Mouse (Mus musculus) embryonic facial prominence, embryonic 11.5 days (tissue): Measurements from ENCODE around the gene Esyt3. TPM values are rescaled to one million over a fixed set of nuclear protein-coding genes. Genes with fewer than 3 reads are reported as not detected.

Source experiments
- ATAC-seq: fragments of 200-750 bp; cut with Nextera tagmentation; replicated peaks from 2 replicates; pipeline ENCODE4 v1.8.0; 2017; ENCODE audit warnings: low read depth; ENCODE audit not compliant: insufficient number of reproducible peaks, low FRiP score, low TSS enrichment
- DNase-seq: peaks from one replicate; pipeline ENCODE4 v3.0.0-alpha.2; 2015; ENCODE audit warnings: low spot score
- H3K27ac ChIP-seq: fragments of 300-500 bp; sonication (generic); replicated peaks from 2 replicates; pipeline ENCODE4 v1.5.1; 2014; ENCODE audit warnings: mild to moderate bottlenecking, low read depth, low read length, control low read depth
- H3K27me3 ChIP-seq: fragments of 300-500 bp; sonication (generic); 2 replicates; pipeline ENCODE4 v1.6.1; 2014; ENCODE audit warnings: mild to moderate bottlenecking, low read length, moderate library complexity, mixed read lengths; ENCODE audit not compliant: control insufficient read depth, insufficient read depth
- H3K36me3 ChIP-seq: fragments of 300-500 bp; sonication (generic); replicated peaks from 2 replicates; pipeline ENCODE4 v1.6.1; 2014; ENCODE audit warnings: low read depth, mild to moderate bottlenecking, low read length, moderate library complexity, mixed read lengths; ENCODE audit not compliant: control insufficient read depth, insufficient read depth
- H3K4me1 ChIP-seq: fragments of 300-500 bp; sonication (generic); 2 replicates; pipeline ENCODE4 v1.6.1; 2014; ENCODE audit warnings: low read length, mixed read lengths; ENCODE audit not compliant: control insufficient read depth, insufficient read depth
- H3K4me2 ChIP-seq: fragments of 300-500 bp; sonication (generic); 2 replicates; pipeline ENCODE4 v1.6.1; 2014; ENCODE audit warnings: low read depth, mild to moderate bottlenecking, control low read depth, low read length, moderate library complexity
- H3K4me3 ChIP-seq: fragments of 300-500 bp; sonication (generic); 2 replicates; pipeline ENCODE4 v1.5.1; 2014; ENCODE audit warnings: low read depth, low read length, control low read depth
- H3K9ac ChIP-seq: fragments of 300-500 bp; sonication (generic); replicated peaks from 2 replicates; pipeline ENCODE4 v1.6.1; 2014; ENCODE audit warnings: mild to moderate bottlenecking, control low read depth, low read length
- H3K9me3 ChIP-seq: fragments of 300-500 bp; sonication (generic); replicated peaks from 2 replicates; pipeline ENCODE4 v1.6.1; 2016; ENCODE audit warnings: mild to moderate bottlenecking, low read length, inconsistent platforms, mixed read lengths; ENCODE audit not compliant: control insufficient read depth
- WGBS: fragments of 180-500 bp; shearing (Covaris S2); extraction: QIAGEN DNeasy Blood & Tissue Kit; methylation state at CpG from one replicate; pipeline ENCODE4 v1.1.7; 2014; 5-methylcytosine and 5-hydroxymethylcytosine counted together
- polyA plus RNA-seq: library from polyadenylated mRNA; unstranded; fragments of >200 nt; fragmentation: Nextera tagmentation; extraction: Ambion mirVana; gene quantifications from 2 replicates; pipeline ENCODE4 v1.2.1, GENCODE M21; 2014

The Esyt3 gene
- polyA plus RNA-seq, 1 experiment from 2014 or later: 0.31 TPM

GRCm38 (mm10) chr9:99326881-99327280 is 31.5 kb downstream of the Esyt3 start:
- Histone ChIP-seq H3K36me3 (no peaks in the 10 kb centered on the region), H3K9ac (no peak overlapping the region), H3K4me2 (no peak overlapping the region), H3K9me3 (no peaks in the 10 kb centered on the region), H3K27me3 (no peaks in the 10 kb centered on the region), H3K27ac (no peak overlapping the region), H3K4me1 (no peaks in the 10 kb centered on the region), H3K4me3 (no peak overlapping the region)
- DNase-seq: no peak
- ATAC-seq: no peak
- WGBS: 82% methylated on average over 4 of the region's 4 CpGs

DNA sequence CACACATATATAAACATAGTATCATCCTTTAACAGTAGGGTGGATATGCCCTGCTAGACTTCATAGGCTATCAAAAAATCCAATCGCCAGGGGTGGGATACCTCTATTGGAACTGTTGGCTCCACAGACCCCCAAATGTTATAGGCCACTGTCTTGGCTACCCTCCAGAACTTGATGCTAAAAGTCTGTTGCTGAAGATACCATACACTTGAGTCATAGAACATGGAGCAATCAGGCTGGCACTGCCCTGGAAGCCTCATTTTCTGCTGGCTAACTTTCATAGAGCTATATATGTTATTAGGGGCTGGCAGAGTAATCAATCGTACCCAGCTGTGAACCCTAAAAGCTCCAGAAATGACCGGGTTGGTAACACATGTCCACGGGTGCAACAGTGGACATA is 32.4 kb downstream of the Esyt3 start:
- Histone ChIP-seq H3K4me2 (no peak overlapping the region), H3K9me3 (no peaks in the 10 kb centered on the region), H3K36me3 (no peaks in the 10 kb centered on the region), H3K4me1 (no peaks in the 10 kb centered on the region), H3K27me3 (no peaks in the 10 kb centered on the region), H3K27ac (no peak overlapping the region), H3K9ac (no peak overlapping the region), H3K4me3 (no peak overlapping the region)
- ATAC-seq: no peak
- WGBS: 91% methylated on average over 4 of the region's 4 CpGs
- DNase-seq: no peak

DNA sequence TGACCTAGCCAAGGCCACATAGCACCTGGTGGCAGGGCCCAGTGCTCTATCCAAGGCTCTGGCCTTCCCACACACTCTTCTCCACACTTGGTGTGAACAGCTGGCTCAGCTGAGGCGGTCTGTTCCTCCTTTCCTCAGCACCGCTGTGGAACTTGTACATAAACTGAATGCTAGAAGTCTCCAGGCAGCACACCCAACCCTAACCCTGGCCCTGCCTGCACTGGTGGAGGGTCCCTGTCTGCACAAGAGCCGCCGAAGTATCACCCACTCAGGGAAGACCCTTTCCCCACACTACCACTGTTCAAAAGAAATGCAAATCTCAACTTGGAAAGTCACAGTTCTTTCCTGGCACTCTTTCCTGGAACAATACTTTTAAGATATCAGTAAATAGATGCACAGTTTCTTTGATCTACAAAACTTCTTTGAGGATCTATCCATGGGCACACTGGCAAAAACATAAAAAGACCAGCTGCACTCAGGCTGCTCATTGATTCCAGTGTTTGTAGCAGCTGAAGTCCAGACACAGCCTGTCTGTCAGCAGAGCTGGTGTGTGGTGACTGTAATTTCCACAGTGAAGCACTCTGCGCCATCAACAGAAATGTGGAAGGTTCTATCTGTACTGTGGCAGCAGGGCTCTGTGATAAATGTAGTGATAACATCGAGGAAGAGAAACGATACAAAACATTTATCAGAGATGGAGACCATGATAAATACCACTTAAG is 33.0 kb downstream of the Esyt3 start:
- no peak overlapping the region for H3K27ac ChIP-seq
- no peaks in the 10 kb centered on the region for H3K9me3 ChIP-seq
- H3K4me3 ChIP-seq: no peak overlapping the region
- H3K36me3 ChIP-seq: no peaks in the 10 kb centered on the region
- H3K4me1 ChIP-seq: no peaks in the 10 kb centered on the region
- no peaks in the 10 kb centered on the region for H3K27me3 ChIP-seq
- WGBS: 92% methylated on average over 7 of the region's 7 CpGs
- ATAC-seq (no peak), DNase-seq (no peak)
- H3K9ac ChIP-seq: no peak overlapping the region
- H3K4me2 ChIP-seq: no peak overlapping the region

DNA sequence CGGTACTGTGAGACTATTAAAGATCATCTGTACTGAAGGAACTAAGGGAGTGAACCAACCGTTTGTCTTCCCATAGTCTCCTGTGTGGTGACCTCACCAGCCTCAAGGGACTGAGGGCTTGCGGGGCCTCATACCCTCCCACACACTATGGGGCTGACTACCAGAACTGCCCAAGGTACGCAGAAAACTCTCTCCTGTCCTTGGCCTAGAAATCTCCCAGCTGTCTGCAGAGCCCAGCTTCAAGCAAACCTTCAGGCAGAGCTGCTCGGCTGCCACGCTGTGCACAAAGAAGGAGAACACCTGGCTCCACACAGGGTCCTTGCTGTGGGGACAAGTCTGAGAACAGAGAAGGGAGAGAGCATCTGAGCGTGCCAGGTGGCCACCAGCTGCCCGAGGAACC is 38.4 kb downstream of the Esyt3 start:
- H3K4me2 ChIP-seq: no peak overlapping the region
- H3K4me3 ChIP-seq: no peak overlapping the region
- H3K9me3 ChIP-seq: no peaks in the 10 kb centered on the region
- 79% methylated on average over 8 of the region's 8 CpGs for WGBS
- DNase-seq (no peak), ATAC-seq (no peak)
- H3K27me3 ChIP-seq: no peaks in the 10 kb centered on the region
- H3K36me3 ChIP-seq: no peaks in the 10 kb centered on the region
- no peak overlapping the region for H3K27ac ChIP-seq
- H3K4me1 ChIP-seq: no peaks in the 10 kb centered on the region
- no peak overlapping the region for H3K9ac ChIP-seq

GRCm38 (mm10) chr9:99319343-99319951 is 38.9 kb downstream of the Esyt3 start:
- H3K4me3 ChIP-seq: no peak overlapping the region
- 54% methylated on average over 8 of the region's 8 CpGs for WGBS
- H3K4me2 ChIP-seq: no peak overlapping the region
- H3K9me3 ChIP-seq: no peaks in the 10 kb centered on the region
- H3K27me3 ChIP-seq: no peaks in the 10 kb centered on the region
- no peak overlapping the region for H3K27ac ChIP-seq
- H3K36me3 ChIP-seq: no peaks in the 10 kb centered on the region
- no peak for DNase-seq
- no peak for ATAC-seq
- H3K4me1 ChIP-seq: no peaks in the 10 kb centered on the region
- no peak overlapping the region for H3K9ac ChIP-seq

- WGBS: 78% methylated on average over 6 of the region's 6 CpGs
Observed at GRCm38 (mm10) chr9:99306226-99306625, 52.1 kb downstream of the Esyt3 start.

GRCm38 (mm10) chr9:99304296-99304695 is 54.1 kb downstream of the Esyt3 start:
- H3K9ac ChIP-seq: no peak overlapping the region
- H3K36me3 ChIP-seq: no peaks in the 10 kb centered on the region; the same call in 1 of the 2 replicates
- ATAC-seq: no peak
- no peaks in the 10 kb centered on the region for H3K27me3 ChIP-seq
- H3K4me1 ChIP-seq: no peaks in the 10 kb centered on the region
- H3K27ac ChIP-seq: no peak overlapping the region
- no peak for DNase-seq
- no peaks in the 10 kb centered on the region for H3K9me3 ChIP-seq
- H3K4me2 ChIP-seq: no peak overlapping the region
- no peak overlapping the region for H3K4me3 ChIP-seq
- WGBS: 89% methylated on average over 5 of the region's 5 CpGs

More at GRCm38 (mm10) chr9:99306226-99306625, 52.1 kb downstream of the Esyt3 start:
- Histone ChIP-seq H3K4me3 (no peak overlapping the region), H3K27me3 (no peaks in the 10 kb centered on the region), H3K27ac (no peak overlapping the region), H3K4me1 (no peaks in the 10 kb centered on the region), H3K4me2 (no peak overlapping the region), H3K9me3 (no peaks in the 10 kb centered on the region), H3K36me3 (no peaks in the 10 kb centered on the region; the same call in none of the 2 replicates), H3K9ac (no peak overlapping the region)
- ATAC-seq (no peak), DNase-seq (no peak)
